Mouse (Mus musculus): Measurements from ENCODE around the gene Abracl. TPM values are rescaled to one million over a fixed set of nuclear protein-coding genes. Genes with fewer than 3 reads are reported as not detected.

Gene Abracl
- polyA plus RNA-seq, 1 experiment from 2014 or later, result 90.6 TPM

DNA sequence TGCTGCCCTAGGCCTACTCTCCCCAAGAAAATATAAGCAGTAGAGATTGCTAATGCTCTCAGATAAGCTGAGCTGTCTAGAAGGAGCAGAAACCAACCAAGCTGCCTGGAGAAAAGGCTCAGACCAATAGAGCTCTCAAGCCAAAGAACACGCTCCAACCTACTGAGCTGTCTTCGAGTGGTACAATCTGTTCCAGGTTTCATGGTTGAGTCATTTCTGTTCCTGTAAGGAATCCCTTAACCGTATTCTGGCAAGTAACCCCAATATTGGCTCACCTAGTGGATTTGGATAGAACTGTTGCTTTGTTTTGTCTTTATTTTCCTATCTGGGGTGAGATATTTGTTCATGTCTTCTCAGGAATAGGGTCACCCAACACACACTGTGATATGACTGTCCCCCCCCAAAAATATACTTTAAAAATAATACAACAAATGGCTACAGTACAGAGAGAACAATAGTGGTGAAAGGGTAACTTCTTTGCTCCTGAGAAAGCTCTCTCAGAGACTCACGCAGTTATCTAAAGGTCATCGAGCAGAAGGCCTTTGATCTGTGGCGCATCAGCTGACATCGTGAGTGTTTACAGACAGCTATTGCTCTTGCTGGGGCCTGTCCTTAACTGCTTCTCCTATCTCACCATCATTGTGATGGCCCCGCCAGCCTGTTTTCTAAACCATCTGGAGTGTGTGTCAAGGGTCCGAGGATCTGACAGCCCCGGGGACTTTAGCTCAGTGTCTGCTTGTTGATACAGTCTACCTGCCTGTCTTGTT lies 24.5 kb upstream of the Abracl start:
- ATAC-seq (ENCODE audit: low FRiP score, low TSS enrichment) (no peak), DNase-seq (no peak)
- WGBS, result 85% methylated on average over 10 of the region's 10 CpGs

DNA sequence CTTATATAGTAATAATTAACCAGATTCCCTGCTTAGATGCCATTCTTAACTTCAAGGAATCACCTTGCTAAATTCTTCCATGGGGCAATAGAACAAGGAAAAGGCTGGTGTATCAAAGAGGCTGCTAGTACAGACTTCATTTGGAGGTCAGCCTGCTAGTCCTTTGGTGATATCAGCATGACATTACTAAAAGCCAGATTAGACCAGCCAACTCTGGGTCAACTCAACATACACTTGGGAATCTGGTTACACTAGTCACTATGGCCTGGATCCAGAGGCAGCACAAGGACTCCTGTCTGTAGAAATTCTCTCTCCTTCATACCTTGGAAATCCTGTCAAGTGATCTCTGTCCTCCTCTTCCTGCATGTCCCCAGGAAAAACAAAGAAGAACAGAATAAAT lies 23.3 kb upstream of the Abracl start:
- DNase-seq (no peak), ATAC-seq (ENCODE audit: low FRiP score, low TSS enrichment) (no peak)

More for the DNA sequence above, 24.5 kb upstream of the Abracl start:
- Histone ChIP-seq H3K27me3 (ENCODE audit: control insufficient read depth, insufficient read depth, low read length) (no peaks in the 10 kb centered on the region), H3K9me3 (ENCODE audit: control insufficient read depth, low read length) (no peaks in the 10 kb centered on the region), H3K36me3 (ENCODE audit: control insufficient read depth, insufficient read depth, low read length) (no peaks in the 10 kb centered on the region), H3K27ac (replicated peaks; ENCODE audit: low read depth, low read length) (no peak overlapping the region), H3K9ac (replicated peaks; ENCODE audit: low read length) (no peak overlapping the region), H3K4me3 (replicated peaks; ENCODE audit: low read depth, low read length) (no peak overlapping the region), H3K4me2 (ENCODE audit: low read length) (no peak overlapping the region), H3K4me1 (ENCODE audit: control insufficient read depth, insufficient read depth, low read length) (no peaks in the 10 kb centered on the region)

DNA sequence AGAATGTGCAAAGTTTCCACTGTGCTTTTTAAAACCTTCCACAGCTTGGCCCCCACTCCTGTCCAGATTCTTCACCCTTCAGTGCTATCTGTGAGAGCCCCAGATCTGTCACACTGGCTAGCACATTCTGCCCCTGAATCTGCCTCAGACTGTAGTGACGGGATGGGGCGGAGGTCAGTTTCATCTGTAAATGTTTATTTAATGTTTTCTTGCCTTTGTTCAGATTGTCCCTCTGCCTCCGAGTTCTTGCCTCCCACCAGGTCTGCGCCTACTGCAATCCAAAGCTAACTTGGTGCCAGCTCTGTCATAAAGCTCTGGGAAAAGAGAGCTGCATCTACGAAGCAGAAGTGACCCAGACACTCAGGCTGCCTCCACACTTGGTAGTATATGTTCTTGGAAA lies 13.8 kb upstream of the Abracl start:
- 84% methylated on average over 5 of the region's 5 CpGs for WGBS

More for the DNA sequence above, 23.3 kb upstream of the Abracl start:
- H3K36me3 ChIP-seq (ENCODE audit: control insufficient read depth, insufficient read depth, low read length), result no peaks in the 10 kb centered on the region
- H3K4me1 ChIP-seq (ENCODE audit: control insufficient read depth, insufficient read depth, low read length), result no peaks in the 10 kb centered on the region
- no peak overlapping the region for H3K4me2 ChIP-seq (ENCODE audit: low read length)
- H3K27me3 ChIP-seq (ENCODE audit: control insufficient read depth, insufficient read depth, low read length), result no peaks in the 10 kb centered on the region
- no peaks in the 10 kb centered on the region for H3K9me3 ChIP-seq (ENCODE audit: control insufficient read depth, low read length)
- H3K4me3 ChIP-seq (replicated peaks; ENCODE audit: low read depth, low read length), result no peak overlapping the region
- H3K27ac ChIP-seq (replicated peaks; ENCODE audit: low read depth, low read length), result no peak overlapping the region
- H3K9ac ChIP-seq (replicated peaks; ENCODE audit: low read length), result no peak overlapping the region

DNA sequence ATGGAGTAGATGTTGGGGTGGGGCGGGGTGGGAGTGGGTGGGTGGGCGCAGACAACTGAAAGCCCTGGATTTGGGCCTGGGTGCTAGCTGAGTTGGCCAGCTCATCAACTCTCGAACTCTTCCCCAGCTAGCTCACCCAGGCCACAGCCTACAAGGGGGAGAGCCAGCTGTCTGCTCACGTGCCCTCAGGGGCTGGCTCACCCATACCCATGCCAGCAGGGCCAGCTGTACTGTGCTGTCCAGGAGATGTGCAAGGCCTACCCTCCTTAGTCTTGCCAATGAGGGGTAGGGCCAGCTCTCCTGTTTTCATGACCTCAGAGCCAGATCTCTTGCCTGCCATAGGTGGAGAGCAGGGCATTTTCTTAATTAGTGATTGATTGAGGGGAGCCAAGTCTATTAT lies 11.3 kb upstream of the Abracl start:
- no peaks in the 10 kb centered on the region for H3K9me3 ChIP-seq (ENCODE audit: control insufficient read depth, low read length)
- H3K4me2 ChIP-seq (ENCODE audit: low read length), result no peak overlapping the region
- no peaks in the 10 kb centered on the region for H3K4me1 ChIP-seq (ENCODE audit: control insufficient read depth, insufficient read depth, low read length)
- 89% methylated on average over 4 of the region's 4 CpGs for WGBS
- H3K36me3 ChIP-seq (ENCODE audit: control insufficient read depth, insufficient read depth, low read length), result no peaks in the 10 kb centered on the region
- DNase-seq (no peak), ATAC-seq (ENCODE audit: low FRiP score, low TSS enrichment) (no peak)
- H3K9ac ChIP-seq (replicated peaks; ENCODE audit: low read length), result no peak overlapping the region
- H3K27ac ChIP-seq (replicated peaks; ENCODE audit: low read depth, low read length), result no peak overlapping the region
- H3K4me3 ChIP-seq (replicated peaks; ENCODE audit: low read depth, low read length), result no peak overlapping the region
- no peaks in the 10 kb centered on the region for H3K27me3 ChIP-seq (ENCODE audit: control insufficient read depth, insufficient read depth, low read length)

More for the DNA sequence above, 13.8 kb upstream of the Abracl start:
- no peak overlapping the region for H3K4me2 ChIP-seq (ENCODE audit: low read length)
- no peaks in the 10 kb centered on the region for H3K36me3 ChIP-seq (ENCODE audit: control insufficient read depth, insufficient read depth, low read length)
- no peak overlapping the region for H3K27ac ChIP-seq (replicated peaks; ENCODE audit: low read depth, low read length)
- H3K4me3 ChIP-seq (replicated peaks; ENCODE audit: low read depth, low read length), result no peak overlapping the region
- H3K4me1 ChIP-seq (ENCODE audit: control insufficient read depth, insufficient read depth, low read length), result no peaks in the 10 kb centered on the region
- no peaks in the 10 kb centered on the region for H3K9me3 ChIP-seq (ENCODE audit: control insufficient read depth, low read length)
- no peak for DNase-seq
- no peak for ATAC-seq (ENCODE audit: low FRiP score, low TSS enrichment)
- H3K27me3 ChIP-seq (ENCODE audit: control insufficient read depth, insufficient read depth, low read length), result no peaks in the 10 kb centered on the region
- no peak overlapping the region for H3K9ac ChIP-seq (replicated peaks; ENCODE audit: low read length)

DNA sequence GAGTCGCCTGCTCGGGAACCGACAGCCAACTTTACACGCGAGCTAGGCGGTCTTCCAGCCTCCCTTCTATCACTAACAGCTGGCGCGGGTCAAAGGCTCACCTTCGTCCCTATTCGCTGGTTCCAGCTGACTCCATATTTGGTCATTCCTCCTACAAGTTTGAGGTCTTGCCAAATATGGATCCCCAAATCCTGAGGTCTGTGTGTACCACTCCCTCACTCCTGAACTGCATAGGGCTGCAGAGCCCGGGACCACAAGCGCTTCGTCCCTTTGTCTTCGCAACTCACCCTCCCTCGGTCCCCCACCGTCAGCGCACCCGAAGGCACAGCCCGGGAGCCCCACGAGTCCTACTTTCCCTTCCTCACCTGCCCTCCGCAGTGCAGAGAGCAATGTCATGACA lies 776 bp downstream of the Abracl start:
- peaks cover 11% of the 10 kb centered on the region; the same call in 1 of the 2 replicates for H3K36me3 ChIP-seq (ENCODE audit: control insufficient read depth, insufficient read depth, low read length)
- H3K27ac ChIP-seq (replicated peaks; ENCODE audit: low read depth, low read length), result peak overlapping the region; percentile 93
- H3K4me2 ChIP-seq (ENCODE audit: low read length), result peak overlapping the region; percentile 67

GRCm38 (mm10) chr10:18021576-18022311 lies 1.3 kb downstream of the Abracl start:
- peak overlapping the region; percentile 67 for H3K4me2 ChIP-seq (ENCODE audit: low read length)
- H3K36me3 ChIP-seq (ENCODE audit: control insufficient read depth, insufficient read depth, low read length), result peaks cover 13% of the 10 kb centered on the region; the same call in 1 of the 2 replicates
- peaks cover 6% of the 10 kb centered on the region; the same call in 1 of the 2 replicates for H3K4me1 ChIP-seq (ENCODE audit: control insufficient read depth, insufficient read depth, low read length)
- WGBS, result 26% methylated on average over 14 of the region's 14 CpGs
- H3K9ac ChIP-seq (replicated peaks; ENCODE audit: low read length), result peak overlapping the region; percentile 83
- no peaks in the 10 kb centered on the region for H3K9me3 ChIP-seq (ENCODE audit: control insufficient read depth, low read length)
- H3K4me3 ChIP-seq (replicated peaks; ENCODE audit: low read depth, low read length), result peak overlapping the region; percentile 72
- H3K27me3 ChIP-seq (ENCODE audit: control insufficient read depth, insufficient read depth, low read length), result no peaks in the 10 kb centered on the region
- peak; percentile 53; the same call in 1 of the 2 replicates for ATAC-seq (ENCODE audit: low FRiP score, low TSS enrichment)
- DNase-seq, result peak; percentile 46
- H3K27ac ChIP-seq (replicated peaks; ENCODE audit: low read depth, low read length), result peak overlapping the region; percentile 93

More for the DNA sequence above, 776 bp downstream of the Abracl start:
- Histone ChIP-seq H3K4me3 (replicated peaks; ENCODE audit: low read depth, low read length) (peak overlapping the region; percentile 72), H3K9me3 (ENCODE audit: control insufficient read depth, low read length) (no peaks in the 10 kb centered on the region), H3K27me3 (ENCODE audit: control insufficient read depth, insufficient read depth, low read length) (no peaks in the 10 kb centered on the region), H3K9ac (replicated peaks; ENCODE audit: low read length) (peak overlapping the region; percentile 83), H3K4me1 (ENCODE audit: control insufficient read depth, insufficient read depth, low read length) (peaks cover 6% of the 10 kb centered on the region; the same call in 1 of the 2 replicates)
- peak; percentile 82 for DNase-seq
- WGBS, result under 1% methylated on average over 21 of the region's 21 CpGs
- ATAC-seq (ENCODE audit: low FRiP score, low TSS enrichment), result peak; percentile 80

GRCm38 (mm10) chr10:18020846-18021245 lies 2.2 kb downstream of the Abracl start:
- H3K36me3 ChIP-seq (ENCODE audit: control insufficient read depth, insufficient read depth, low read length), result peaks cover 20% of the 10 kb centered on the region; the same call in 1 of the 2 replicates
- H3K4me3 ChIP-seq (replicated peaks; ENCODE audit: low read depth, low read length), result no peak overlapping the region
- H3K9me3 ChIP-seq (ENCODE audit: control insufficient read depth, low read length), result no peaks in the 10 kb centered on the region
- no peak overlapping the region for H3K27ac ChIP-seq (replicated peaks; ENCODE audit: low read depth, low read length)
- no peak overlapping the region for H3K9ac ChIP-seq (replicated peaks; ENCODE audit: low read length)
- H3K27me3 ChIP-seq (ENCODE audit: control insufficient read depth, insufficient read depth, low read length), result no peaks in the 10 kb centered on the region
- H3K4me1 ChIP-seq (ENCODE audit: control insufficient read depth, insufficient read depth, low read length), result peaks cover 6% of the 10 kb centered on the region; the same call in 1 of the 2 replicates
- WGBS, result 53% methylated on average over 1 of the region's 1 CpGs
- peak overlapping the region; percentile 67; the same call in 1 of the 2 replicates for H3K4me2 ChIP-seq (ENCODE audit: low read length)
- ATAC-seq (ENCODE audit: low FRiP score, low TSS enrichment) (no peak), DNase-seq (peak; percentile 23)

DNA sequence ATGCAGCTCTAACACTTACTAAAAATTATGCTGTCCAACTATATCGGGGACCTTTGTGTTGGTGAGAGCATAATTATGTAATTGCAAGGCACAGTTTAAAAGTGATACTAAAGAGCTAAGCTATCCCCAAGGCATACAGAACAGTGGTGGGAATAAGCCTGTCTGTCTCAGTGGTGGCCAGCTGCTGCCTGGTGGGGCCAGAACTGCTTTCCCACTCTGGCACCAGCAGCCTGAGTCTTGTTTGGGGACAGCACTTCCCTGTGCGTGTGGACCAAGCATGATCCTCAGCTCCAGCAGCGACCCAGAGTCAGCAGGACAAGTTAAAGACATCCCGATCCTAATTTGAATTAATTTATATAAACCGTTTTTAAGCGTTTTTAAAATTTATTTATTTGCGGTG lies 2.6 kb downstream of the Abracl start:
- no peaks in the 10 kb centered on the region for H3K9me3 ChIP-seq (ENCODE audit: control insufficient read depth, low read length)
- 75% methylated on average over 7 of the region's 7 CpGs for WGBS
- H3K27ac ChIP-seq (replicated peaks; ENCODE audit: low read depth, low read length), result no peak overlapping the region
- no peak overlapping the region for H3K4me2 ChIP-seq (ENCODE audit: low read length)
- H3K4me3 ChIP-seq (replicated peaks; ENCODE audit: low read depth, low read length), result no peak overlapping the region
- DNase-seq (no peak), ATAC-seq (ENCODE audit: low FRiP score, low TSS enrichment) (no peak)
- no peak overlapping the region for H3K9ac ChIP-seq (replicated peaks; ENCODE audit: low read length)
- peaks cover 20% of the 10 kb centered on the region; the same call in 1 of the 2 replicates for H3K36me3 ChIP-seq (ENCODE audit: control insufficient read depth, insufficient read depth, low read length)
- no peaks in the 10 kb centered on the region for H3K27me3 ChIP-seq (ENCODE audit: control insufficient read depth, insufficient read depth, low read length)
- peaks cover 6% of the 10 kb centered on the region; the same call in 1 of the 2 replicates for H3K4me1 ChIP-seq (ENCODE audit: control insufficient read depth, insufficient read depth, low read length)

All from midbrain, embryonic 14.5 days (tissue).